Mouse (Mus musculus) testis, adult 2 months (tissue): ENCODE measurements around the gene Filip1. TPM values are rescaled to one million over a fixed set of nuclear protein-coding genes. Genes with fewer than 3 reads are reported as not detected.

Experiments
- H3K27ac ChIP-seq: fragments of 200-500 bp; 2 replicates; pipeline ENCODE4 v1.5.1; 2012; ENCODE audit warnings: low read depth, low read length; ENCODE audit not compliant: control insufficient read depth, insufficient read depth
- H3K27me3 ChIP-seq: fragments of 200-500 bp; 2 replicates; pipeline ENCODE4 v1.6.1; 2012; ENCODE audit warnings: mild to moderate bottlenecking, low read length, moderate library complexity; ENCODE audit not compliant: control insufficient read depth, insufficient read depth
- H3K36me3 ChIP-seq: fragments of 200-500 bp; 2 replicates; pipeline ENCODE4 v1.6.1; 2012; ENCODE audit warnings: mild to moderate bottlenecking, low read length; ENCODE audit not compliant: control insufficient read depth, insufficient read depth
- H3K4me1 ChIP-seq: fragments of 200-500 bp; 2 replicates; pipeline ENCODE4 v1.6.1; 2012; ENCODE audit warnings: low read length; ENCODE audit not compliant: control insufficient read depth, insufficient read depth
- H3K4me3 ChIP-seq: fragments of 200-500 bp; 2 replicates; pipeline ENCODE4 v1.5.1; 2012; ENCODE audit warnings: low read depth, mild to moderate bottlenecking, low read length, moderate library complexity, mixed read lengths; ENCODE audit not compliant: control insufficient read depth
- CTCF ChIP-seq: fragments of 200-500 bp; IDR thresholded peaks from 2 replicates; pipeline ENCODE4 v1.5.1; 2012; ENCODE audit warnings: low read depth, mild to moderate bottlenecking, inconsistent platforms, low read length, moderate library complexity; ENCODE audit not compliant: control insufficient read depth, insufficient read depth, insufficient replicate concordance
- POLR2A ChIP-seq: fragments of 200-500 bp; IDR thresholded peaks from 2 replicates; pipeline ENCODE4 v1.6.1; 2012; ENCODE audit warnings: low read depth, mild to moderate bottlenecking, inconsistent platforms, low read length, moderate library complexity; ENCODE audit not compliant: control insufficient read depth
- polyA plus RNA-seq: library from polyadenylated mRNA; depleted of rRNA; stranded (reverse); fragments of >200 nt; gene quantifications from 2 replicates; pipeline ENCODE4 v1.2.3, GENCODE M21; 2012

Filip1 gene
- polyA plus RNA-seq, 1 experiment, result 6.8 TPM

DNA sequence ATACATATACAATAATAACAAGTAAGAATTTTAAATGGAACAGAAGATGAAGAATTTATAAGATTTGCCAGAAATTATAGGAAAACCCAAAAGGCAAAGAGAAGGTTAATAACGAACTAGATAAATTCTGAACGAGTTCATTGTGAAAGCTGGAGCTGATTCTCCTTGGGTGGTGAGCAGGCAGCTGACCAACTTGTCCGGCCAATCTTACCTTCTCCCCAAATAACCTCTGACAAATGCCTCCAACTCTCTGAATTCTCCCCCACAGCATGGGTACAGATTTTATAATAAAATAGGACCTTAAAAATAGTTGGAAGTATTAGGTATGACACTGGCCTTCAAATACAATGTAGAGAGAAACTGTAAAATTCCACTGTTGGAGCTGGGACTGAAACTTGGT is 84.6 kb downstream of the Filip1 start:
- Histone ChIP-seq H3K27me3 (no peaks in the 10 kb centered on the region), H3K4me1 (no peaks in the 10 kb centered on the region; the same call in 1 of the 2 replicates), H3K36me3 (no peaks in the 10 kb centered on the region), H3K4me3 (no peak overlapping the region), H3K27ac (no peak overlapping the region)
- TF ChIP-seq POLR2A (no peak), CTCF (no peak)

DNA sequence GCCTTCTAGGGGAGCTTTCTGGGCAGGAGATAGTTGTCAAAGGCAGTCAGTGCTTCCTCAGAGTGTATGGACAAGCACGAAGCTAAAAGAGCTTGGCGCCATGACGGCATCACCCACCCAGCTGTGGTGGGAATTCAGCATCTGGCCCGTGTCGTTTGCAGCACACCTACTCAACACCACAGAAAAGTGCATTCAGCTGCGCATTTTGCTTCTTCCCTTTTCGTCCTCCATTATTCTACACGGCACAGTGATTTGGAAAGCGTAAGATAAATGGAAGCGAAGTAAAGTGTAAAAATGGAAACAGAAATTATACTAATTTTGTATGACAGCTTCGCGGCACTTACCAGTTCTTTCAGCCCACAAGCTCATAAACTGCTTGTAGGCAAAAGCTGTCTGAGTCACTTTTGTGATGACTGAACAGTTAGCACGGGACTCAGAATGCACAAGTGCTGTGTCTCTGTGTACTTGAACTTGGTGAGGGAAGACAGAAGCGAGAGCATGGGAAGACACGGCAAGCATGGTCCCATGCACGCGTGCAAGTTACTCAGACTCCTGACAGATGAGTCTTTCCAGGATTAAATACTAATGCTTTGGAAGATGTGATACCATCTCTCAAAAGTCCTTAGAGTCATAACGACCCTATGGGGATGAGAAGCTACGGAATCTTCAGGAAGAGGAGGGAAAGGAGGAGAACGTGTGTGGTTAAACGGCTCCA is 85.3 kb downstream of the Filip1 start:
- Histone ChIP-seq H3K27me3 (no peaks in the 10 kb centered on the region), H3K27ac (no peak overlapping the region), H3K4me3 (no peak overlapping the region), H3K36me3 (no peaks in the 10 kb centered on the region), H3K4me1 (no peaks in the 10 kb centered on the region; the same call in 1 of the 2 replicates)
- TF ChIP-seq CTCF (no peak), POLR2A (no peak)

DNA sequence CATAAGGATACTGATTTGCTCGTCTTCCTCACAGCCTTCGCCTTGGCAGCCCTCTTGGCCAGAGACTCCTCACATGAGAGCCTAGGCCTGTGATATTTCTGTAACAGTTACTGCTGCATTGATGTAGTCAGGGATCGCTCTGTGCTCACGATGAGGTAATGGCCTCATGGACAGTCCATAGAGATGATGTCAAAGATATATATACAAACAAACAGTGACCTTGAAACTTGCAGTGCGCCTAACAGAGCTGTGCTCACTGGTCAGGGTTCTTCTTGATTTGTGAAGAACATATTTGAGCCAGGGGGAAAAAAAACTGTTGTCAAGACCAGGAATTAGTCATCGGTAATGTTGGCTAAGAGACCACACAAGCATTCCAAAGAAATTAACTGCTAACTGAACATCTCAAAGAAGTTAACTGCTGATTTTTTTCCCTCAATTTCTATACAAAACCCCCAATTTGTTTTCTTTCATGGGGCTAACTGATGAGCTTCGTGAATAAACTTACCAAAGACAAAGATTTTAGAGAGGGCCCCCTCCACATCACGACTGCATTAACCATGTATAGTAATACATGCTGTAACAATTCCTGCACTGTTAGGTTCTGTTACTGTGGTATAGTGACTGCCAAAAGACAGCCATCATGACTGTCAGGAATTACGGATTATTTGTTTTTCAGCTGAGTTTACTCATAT is 86.0 kb downstream of the Filip1 start:
- Histone ChIP-seq H3K4me3 (no peak overlapping the region), H3K4me1 (no peaks in the 10 kb centered on the region; the same call in 1 of the 2 replicates), H3K36me3 (no peaks in the 10 kb centered on the region), H3K27me3 (no peaks in the 10 kb centered on the region), H3K27ac (0 out of 2 replicates have a peak overlapping the region, but pooled peaks have one; percentile 6)
- TF ChIP-seq CTCF (no peak), POLR2A (no peak)

DNA sequence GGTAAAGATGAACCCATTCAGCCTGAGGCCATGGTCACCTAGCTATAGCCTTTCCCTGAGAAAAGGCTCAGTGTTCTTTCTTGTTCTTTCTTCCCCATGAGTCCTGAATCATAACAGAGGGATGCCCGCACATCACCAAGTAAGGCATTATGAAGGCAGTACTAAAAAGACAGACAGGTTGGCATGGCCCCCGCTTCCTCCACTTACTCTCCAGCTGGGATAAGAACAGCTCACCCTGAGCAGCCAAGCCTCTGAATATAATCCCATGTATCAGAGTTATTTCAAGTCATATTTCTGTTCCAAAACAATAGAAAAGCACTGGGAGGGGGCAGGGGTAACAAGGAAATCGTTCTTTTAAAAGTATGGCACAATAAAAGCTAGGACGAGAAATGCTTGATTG is 86.7 kb downstream of the Filip1 start:
- Histone ChIP-seq H3K27me3 (no peaks in the 10 kb centered on the region), H3K4me1 (no peaks in the 10 kb centered on the region; the same call in 1 of the 2 replicates), H3K4me3 (no peak overlapping the region), H3K36me3 (no peaks in the 10 kb centered on the region), H3K27ac (0 out of 2 replicates have a peak overlapping the region, but pooled peaks have one; percentile 6)
- TF ChIP-seq CTCF (no peak), POLR2A (no peak)

DNA sequence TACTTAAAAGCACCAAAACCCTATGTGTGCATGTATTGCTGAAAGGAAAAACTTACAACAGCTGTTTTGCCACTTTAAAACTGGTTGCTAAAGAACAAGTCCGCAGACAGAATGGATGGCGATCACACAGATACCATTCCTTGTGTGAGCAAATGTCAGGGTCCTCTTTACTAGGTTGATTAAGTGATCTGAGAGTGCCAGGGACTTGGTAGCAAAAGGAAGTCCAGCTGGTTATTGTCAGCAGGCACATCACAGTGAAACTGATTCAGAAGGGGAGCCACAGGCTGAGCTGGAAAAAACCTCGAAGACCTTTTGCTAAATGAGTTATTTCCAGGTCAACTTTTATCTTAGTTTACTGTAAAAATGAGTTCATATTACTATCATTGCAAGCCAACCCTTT is 89.4 kb downstream of the Filip1 start:
- Histone ChIP-seq H3K4me1 (no peaks in the 10 kb centered on the region; the same call in 1 of the 2 replicates), H3K4me3 (no peak overlapping the region), H3K27ac (no peak overlapping the region), H3K36me3 (no peaks in the 10 kb centered on the region), H3K27me3 (no peaks in the 10 kb centered on the region)
- no peak for TF ChIP-seq POLR2A
- TF ChIP-seq CTCF, result no peak

DNA sequence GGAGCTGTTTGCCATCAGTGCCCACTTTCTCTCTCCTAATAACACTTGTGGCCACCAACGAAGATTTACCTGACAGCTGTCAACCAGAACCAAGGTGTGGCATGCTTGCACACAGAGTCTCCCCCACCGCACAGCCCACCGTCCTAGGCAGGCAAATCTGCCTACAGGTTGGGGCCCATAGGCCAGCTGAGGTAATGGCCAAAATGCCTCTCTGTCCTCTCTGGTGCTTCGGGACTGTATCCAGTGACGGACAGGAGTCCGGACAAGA is 90.2 kb downstream of the Filip1 start:
- no peak overlapping the region for H3K4me3 ChIP-seq
- no peaks in the 10 kb centered on the region for H3K27me3 ChIP-seq
- H3K4me1 ChIP-seq, result no peaks in the 10 kb centered on the region; the same call in 1 of the 2 replicates
- H3K27ac ChIP-seq, result no peak overlapping the region
- no peak for TF ChIP-seq POLR2A
- no peak for TF ChIP-seq CTCF
- no peaks in the 10 kb centered on the region for H3K36me3 ChIP-seq

DNA sequence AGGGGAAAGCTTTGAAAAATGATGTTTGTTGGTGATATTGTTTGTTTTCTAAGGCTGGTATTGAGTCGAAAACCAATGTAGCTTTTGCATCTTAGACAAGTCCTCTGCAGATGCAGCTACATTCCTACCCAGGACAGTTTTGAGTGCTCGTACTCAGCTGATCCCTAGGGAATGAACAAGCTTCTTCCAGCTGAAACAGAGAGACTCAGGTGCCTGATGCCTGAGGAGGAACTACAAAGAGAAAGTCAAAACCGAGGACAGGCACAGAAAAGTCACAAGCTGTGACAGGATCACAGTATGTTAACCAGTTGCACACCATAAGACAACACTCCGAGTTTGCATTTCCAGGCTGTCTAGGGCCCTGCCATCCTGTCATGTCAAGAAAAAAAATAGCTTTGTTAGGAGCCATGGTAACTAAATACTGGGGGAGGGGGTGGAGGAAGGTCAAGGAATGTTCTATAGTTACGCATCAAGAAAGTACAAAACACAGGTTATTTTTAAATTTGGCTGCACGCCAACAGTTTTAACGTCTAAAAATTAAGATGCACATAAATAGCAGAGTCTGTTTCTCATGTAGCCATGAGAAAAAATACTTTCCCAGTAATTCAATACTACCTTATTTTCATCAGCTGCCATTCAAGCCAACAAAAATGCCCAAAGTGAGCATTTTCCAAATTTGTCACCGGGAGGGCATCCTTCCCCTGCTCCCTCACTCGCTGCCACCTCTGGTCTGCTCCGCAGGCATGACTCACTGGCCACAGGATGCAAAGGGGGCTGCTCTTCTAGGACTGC is 90.8 kb downstream of the Filip1 start:
- TF ChIP-seq CTCF (no peak), POLR2A (no peak)
- Histone ChIP-seq H3K36me3 (no peaks in the 10 kb centered on the region), H3K4me3 (no peak overlapping the region), H3K27ac (no peak overlapping the region), H3K27me3 (no peaks in the 10 kb centered on the region), H3K4me1 (no peaks in the 10 kb centered on the region)
